Mouse (Mus musculus): ENCODE data around the gene Spag9.

The Spag9 gene

GRCm38 (mm10) chr11:94043998-94044985, 48.4 kb downstream of the Spag9 start:
- in situ Hi-C loops (cut with MboI; ENCODE audit: unreplicated experiment in 2 of 2): no loop called here

GRCm38 (mm10) chr11:94045016-94045415, 49.1 kb downstream of the Spag9 start:
- in situ Hi-C loops (cut with MboI; ENCODE audit: unreplicated experiment in 2 of 2): no loop called here

GRCm38 (mm10) chr11:94047288-94047687, 51.4 kb downstream of the Spag9 start:
- in situ Hi-C loops (cut with MboI; ENCODE audit: unreplicated experiment in 2 of 2): no loop called here

GRCm38 (mm10) chr11:94054176-94054575, 58.3 kb downstream of the Spag9 start:
- in situ Hi-C loops (cut with MboI; ENCODE audit: unreplicated experiment in 2 of 2): no loop called here

GRCm38 (mm10) chr11:94054901-94055300, 59.0 kb downstream of the Spag9 start:
- in situ Hi-C loops (cut with MboI; ENCODE audit: unreplicated experiment in 2 of 2): no loop called here

GRCm38 (mm10) chr11:94063941-94064340, 68.0 kb downstream of the Spag9 start:
- in situ Hi-C loops (cut with MboI; ENCODE audit: unreplicated experiment in 2 of 2): no loop called here

- in situ Hi-C loops (cut with MboI; ENCODE audit: unreplicated experiment in 2 of 2): no loop called here
These were observed 74.6 kb downstream of the Spag9 start for GRCm38 (mm10) chr11:94070455-94070854.

- in situ Hi-C loops (cut with MboI; ENCODE audit: unreplicated experiment in 2 of 2): no loop called here
These were observed 77.4 kb downstream of the Spag9 start for GRCm38 (mm10) chr11:94073283-94073682.

GRCm38 (mm10) chr11:94086966-94087365, 91.1 kb downstream of the Spag9 start:
- in situ Hi-C loops (cut with MboI; ENCODE audit: unreplicated experiment in 2 of 2): loop anchor here (5.0 kb wide), 1 partner anchor 115 kb away; no protein-coding TSS in a partner anchor

GRCm38 (mm10) chr11:94090496-94090895, 94.6 kb downstream of the Spag9 start:
- in situ Hi-C loops (cut with MboI; ENCODE audit: unreplicated experiment in 2 of 2): no loop called here

- in situ Hi-C loops (cut with MboI; ENCODE audit: unreplicated experiment in 2 of 2): no loop called here
These were observed 101.6 kb downstream of the Spag9 start for GRCm38 (mm10) chr11:94097489-94097888.

- in situ Hi-C loops (cut with MboI; ENCODE audit: unreplicated experiment in 2 of 2): no loop called here
These were observed 102.9 kb downstream of the Spag9 start for GRCm38 (mm10) chr11:94098840-94099239.

GRCm38 (mm10) chr11:94113795-94114194, 117.9 kb downstream of the Spag9 start:
- in situ Hi-C loops (cut with MboI; ENCODE audit: unreplicated experiment in 2 of 2): no loop called here

GRCm38 (mm10) chr11:94115408-94115807, 119.5 kb downstream of the Spag9 start:
- in situ Hi-C loops (cut with MboI; ENCODE audit: unreplicated experiment in 2 of 2): no loop called here

GRCm38 (mm10) chr11:94116655-94117054, 120.8 kb downstream of the Spag9 start:
- in situ Hi-C loops (cut with MboI; ENCODE audit: unreplicated experiment in 2 of 2): no loop called here

- in situ Hi-C loops (cut with MboI; ENCODE audit: unreplicated experiment in 2 of 2): no loop called here
These were observed 121.9 kb downstream of the Spag9 start for GRCm38 (mm10) chr11:94117836-94118235.

GRCm38 (mm10) chr11:94118612-94119011, 122.7 kb downstream of the Spag9 start:
- in situ Hi-C loops (cut with MboI; ENCODE audit: unreplicated experiment in 2 of 2): no loop called here

- in situ Hi-C loops (cut with MboI; ENCODE audit: unreplicated experiment in 2 of 2): no loop called here
These were observed 124.8 kb downstream of the Spag9 start for GRCm38 (mm10) chr11:94120690-94121089.

GRCm38 (mm10) chr11:94121501-94121900, 125.6 kb downstream of the Spag9 start:
- in situ Hi-C loops (cut with MboI; ENCODE audit: unreplicated experiment in 2 of 2): no loop called here

- in situ Hi-C loops (cut with MboI; ENCODE audit: unreplicated experiment in 2 of 2): no loop called here
These were observed 126.6 kb downstream of the Spag9 start for GRCm38 (mm10) chr11:94122341-94123030.

- in situ Hi-C loops (cut with MboI; ENCODE audit: unreplicated experiment in 2 of 2): loop anchor here in 1 of 2 experiments (5.0 kb wide), 2 partner anchors 96 to 146 kb away; no protein-coding TSS in a partner anchor
These were observed 130.8 kb downstream of the Spag9 start for GRCm38 (mm10) chr11:94126701-94127100.
